Mouse (Mus musculus) 416B (cell line): ENCODE results near the gene Meis1.

Experiments used
- DNase-seq: peaks from one replicate; pipeline ENCODE4 v3.0.0; 2011; ENCODE audit warnings: low read depth

The Meis1 gene

DNA sequence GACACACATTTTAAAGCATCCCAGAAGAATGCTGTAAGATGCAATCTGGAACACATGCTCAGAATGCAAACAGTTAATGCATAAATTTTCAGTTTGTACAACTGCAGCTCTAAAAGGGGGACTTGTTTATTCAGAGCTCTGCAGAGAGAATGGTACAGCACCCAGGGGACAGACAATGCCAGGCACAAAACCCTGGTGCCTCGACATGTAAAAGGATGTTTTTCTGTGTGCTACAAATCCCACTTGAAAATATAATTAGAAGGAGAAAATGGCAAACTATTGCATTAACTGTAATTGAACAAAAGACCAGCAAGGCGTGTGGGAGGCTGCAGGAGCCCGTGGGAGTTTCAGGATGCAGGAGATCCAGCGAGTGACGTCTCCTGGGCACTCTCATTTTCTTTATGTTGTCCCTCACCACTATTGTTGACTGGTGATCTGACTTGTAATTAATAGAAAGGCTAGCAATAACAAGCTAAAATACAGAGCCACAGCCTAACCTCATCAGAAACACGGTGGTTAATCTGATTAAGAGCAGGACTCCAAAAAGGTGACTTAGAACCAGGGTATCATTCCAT, 29.0 kb downstream of the Meis1 start:
- DNase-seq, result no peak

DNA sequence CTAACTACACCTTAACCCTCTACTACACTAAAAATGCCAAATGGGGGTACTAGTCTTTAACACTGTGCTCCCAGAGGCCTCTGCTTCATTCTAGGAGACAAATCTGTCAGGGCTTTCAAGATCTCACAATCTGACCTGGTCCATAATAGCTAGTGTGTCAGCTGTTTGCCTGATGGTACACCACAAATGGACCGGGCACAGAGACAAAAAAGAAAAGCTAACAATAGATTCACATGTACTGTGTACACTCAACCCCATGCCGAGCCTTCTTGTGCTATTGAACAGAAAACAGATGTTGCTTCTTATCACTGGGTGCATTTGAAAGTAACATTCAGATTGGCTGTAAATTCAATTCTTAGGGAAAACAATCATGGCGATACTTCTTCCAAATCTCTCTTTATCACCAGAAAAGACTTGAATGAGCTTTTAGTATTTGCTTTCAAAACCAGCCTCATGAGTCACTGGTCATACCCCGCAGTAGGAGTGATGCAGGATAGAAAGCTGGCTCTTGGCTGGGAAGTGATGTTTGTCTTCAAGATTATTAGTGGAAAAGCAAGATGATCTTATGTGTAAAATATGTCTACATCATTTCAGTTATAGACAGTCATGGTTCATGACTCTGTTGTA, 30.0 kb downstream of the Meis1 start:
- no peak for DNase-seq

DNA sequence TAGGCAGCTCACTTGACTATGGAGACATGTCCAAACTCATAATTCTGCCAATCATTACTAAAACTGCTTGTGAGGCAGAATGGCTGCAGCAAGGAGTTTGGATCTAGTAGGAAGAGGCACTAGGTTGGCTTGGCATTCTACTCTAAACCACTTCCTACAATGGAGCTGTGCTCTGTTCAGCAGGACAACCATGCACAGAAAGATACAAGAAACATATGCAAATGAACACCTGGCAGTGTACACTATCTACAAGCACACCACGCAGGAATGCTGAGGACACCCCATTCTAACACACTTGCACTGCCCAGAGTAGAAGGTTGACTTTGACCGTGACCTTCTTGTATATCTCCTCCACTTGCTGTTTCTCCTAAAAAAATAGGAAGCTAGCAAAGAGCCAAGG, 35.0 kb downstream of the Meis1 start:
- DNase-seq, result no peak

DNA sequence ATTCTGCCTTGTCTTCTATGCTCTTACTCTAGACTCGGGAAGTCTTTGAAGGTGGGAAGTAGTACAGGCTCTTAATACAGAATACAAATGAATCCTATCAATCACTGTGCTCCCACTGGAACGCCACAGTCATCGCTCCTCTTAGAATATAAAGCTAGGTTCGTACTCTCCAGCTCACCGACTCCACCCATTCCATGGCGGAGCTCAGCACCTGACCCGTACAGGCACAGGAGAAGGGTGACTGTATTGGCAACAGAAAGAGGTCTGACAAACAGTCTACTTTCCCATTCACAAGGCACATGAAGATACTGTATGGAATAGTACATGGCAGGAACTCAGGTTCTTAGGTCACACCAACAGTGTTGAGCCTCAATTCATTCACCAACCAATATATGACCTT, 35.5 kb downstream of the Meis1 start:
- no peak for DNase-seq

DNA sequence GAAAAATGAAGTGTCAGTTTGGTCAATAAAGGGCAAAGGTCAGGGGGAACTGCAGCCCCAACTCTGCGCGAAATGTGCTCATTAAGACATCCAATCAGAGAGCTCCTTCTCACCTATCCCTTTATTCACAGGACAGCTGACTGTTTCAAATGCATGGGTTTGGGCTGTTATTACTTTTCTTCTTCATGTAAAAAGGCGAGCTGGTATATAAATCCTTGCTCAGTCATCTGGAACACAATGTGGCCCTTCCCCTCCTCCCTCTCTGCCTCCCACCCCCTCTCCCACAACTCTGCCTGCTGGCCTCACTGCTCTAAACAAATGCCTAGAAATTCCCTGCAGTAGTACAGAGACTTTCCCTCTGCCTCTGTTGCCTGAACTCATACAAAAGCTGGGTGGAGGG, 36.5 kb downstream of the Meis1 start:
- DNase-seq, result no peak

DNA sequence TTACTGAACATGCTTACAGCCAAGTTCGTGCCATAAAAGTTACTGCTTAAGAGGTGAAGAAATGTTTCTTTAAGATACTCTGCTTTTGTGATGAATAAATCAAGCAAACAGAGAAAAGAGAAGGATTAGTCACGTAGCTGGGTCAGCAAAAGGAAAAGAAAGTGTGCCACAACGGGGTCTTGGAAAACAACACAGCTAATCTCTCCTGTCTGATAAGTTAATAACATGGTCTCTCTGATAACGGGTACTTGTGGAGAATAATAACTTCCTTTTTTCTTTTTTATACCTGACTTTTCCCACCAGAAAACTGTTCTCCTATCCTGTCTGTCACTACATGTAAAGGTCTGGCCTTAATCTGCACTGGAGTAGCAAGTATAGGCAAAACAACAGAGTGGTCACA, 37.4 kb downstream of the Meis1 start:
- peak; percentile 71 for DNase-seq

DNA sequence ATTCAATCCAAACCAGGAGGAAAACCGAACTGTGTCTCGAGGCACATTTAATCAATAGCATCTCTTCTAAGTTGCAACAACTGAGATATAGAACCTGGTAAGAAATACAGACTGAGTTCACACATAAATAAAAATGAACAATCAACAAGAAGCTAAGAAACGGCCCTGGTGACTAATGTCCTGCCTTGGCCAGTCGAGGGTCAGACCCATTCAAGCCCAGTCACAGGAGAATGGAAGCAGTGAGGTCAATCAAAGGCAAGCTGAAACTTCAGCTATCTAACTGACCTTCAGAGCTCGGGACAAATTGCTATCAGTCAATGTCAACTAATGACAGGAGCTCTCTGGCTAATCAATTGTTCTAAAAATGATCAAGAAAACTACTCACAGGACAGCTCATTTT, 38.2 kb downstream of the Meis1 start:
- DNase-seq, result no peak

DNA sequence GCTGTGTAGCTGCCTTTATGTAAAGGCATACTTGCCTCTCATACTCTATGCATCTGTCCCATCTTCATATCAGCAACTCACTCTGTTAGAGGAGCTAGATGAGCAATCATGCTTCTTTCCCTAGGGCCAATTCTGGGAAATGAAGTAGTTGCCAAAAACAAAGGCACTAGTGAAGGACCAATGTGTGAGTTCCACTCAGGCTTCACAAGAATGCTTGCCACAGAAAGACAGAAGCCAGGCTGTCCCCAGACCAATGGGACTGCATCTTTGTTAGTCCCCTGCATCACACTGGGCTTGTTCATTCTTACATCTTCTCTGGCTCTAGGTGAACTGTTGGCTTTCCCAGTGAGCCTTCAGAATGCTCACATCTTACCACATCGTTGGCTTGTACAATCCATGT, 43.7 kb downstream of the Meis1 start:
- DNase-seq, result no peak

DNA sequence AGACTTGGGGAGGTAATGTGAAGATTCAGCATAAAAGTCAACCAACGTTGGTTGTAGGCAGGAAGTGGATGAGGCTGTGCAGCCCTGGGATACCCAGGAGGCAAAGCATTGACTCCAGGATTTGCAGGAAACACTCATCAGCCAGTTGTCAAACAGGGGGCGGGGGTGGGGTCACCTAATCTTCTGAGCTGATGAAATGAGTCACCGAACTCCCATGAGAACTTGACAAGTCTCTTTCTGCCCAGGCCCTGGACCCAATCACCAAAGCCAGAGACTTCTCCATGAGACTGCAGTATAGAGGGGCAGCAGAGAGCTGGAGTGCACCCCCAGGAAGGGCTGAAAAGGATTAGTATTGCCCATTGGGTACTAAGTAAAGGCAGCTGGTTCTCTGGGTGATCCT, 45.0 kb downstream of the Meis1 start:
- peak; percentile 81 for DNase-seq

DNA sequence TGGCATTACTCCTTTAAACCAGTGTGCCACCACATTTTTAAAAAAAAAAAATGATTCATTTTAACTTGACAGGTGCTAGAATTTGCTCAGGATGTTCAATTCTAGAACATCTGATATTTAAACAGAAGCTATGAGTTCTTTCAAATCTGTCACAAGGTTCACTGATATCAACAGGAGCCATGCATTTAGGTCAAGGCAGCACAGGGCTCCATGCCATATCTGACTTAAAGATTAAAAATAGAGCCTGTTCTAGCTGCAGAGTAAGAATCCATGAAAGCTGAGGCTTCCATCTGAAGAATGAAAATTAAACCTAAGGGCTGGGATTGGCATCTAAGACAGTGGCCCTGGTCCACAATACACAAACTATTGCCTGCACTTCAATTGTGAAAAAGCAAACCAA, 45.8 kb downstream of the Meis1 start:
- no peak for DNase-seq

DNA sequence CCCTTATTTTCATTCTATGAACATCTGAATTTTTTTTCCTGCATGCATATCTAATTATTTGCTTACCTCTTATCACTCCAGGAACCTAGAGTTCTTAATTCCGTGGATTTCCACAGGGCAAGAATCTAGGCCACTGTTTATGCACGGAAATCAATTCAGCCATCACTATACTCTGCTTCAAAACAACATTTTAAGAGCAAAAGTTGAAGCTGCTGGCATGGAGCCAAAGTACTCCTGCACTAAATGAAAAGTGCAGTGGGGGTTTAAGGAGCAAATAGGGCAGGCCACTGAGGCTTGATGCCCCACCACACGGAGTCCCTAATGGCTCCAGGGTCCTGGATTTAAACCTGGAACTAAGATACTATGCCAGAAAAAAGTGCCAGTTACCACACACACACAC, 47.2 kb downstream of the Meis1 start:
- no peak for DNase-seq

DNA sequence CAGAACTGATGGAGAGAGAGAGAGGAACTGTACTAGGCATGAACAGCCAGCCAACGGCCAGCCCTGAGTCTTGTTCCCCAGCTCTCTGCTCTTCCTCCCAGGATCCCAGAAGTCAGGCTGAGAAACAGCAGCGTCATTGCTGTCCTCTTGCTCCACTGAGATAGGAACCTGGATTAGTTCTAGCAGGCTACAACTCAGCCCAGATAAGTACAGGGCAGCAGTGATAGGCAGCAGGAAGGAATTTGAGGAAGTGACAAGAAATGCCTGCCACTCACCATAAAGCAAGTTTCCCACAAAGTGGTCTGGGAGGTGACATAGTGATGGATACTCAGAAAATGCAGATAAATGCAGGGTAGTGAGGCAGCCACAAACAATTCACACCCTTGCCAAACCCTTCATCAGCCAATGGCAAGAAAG, 48.9 kb downstream of the Meis1 start:
- peak; percentile 94 for DNase-seq

DNA sequence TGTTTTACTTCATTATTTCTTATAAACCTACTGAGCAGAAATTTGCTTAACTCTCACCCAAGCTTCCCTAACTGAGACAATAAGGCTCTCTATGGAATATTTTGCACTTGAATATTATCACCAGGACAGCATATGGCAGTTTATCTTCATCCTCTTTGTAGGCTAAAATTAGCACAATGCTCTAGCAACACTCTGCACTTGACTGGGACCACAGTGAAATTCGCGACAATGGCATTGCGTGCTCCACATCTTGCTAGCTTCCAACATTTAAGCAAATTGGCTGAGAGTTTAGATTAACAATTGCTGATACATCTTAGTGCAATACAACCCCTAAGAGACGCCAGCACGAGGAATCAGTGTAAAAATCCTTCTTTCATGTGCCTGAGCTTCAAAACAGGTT, 54.4 kb downstream of the Meis1 start:
- DNase-seq, result no peak

DNA sequence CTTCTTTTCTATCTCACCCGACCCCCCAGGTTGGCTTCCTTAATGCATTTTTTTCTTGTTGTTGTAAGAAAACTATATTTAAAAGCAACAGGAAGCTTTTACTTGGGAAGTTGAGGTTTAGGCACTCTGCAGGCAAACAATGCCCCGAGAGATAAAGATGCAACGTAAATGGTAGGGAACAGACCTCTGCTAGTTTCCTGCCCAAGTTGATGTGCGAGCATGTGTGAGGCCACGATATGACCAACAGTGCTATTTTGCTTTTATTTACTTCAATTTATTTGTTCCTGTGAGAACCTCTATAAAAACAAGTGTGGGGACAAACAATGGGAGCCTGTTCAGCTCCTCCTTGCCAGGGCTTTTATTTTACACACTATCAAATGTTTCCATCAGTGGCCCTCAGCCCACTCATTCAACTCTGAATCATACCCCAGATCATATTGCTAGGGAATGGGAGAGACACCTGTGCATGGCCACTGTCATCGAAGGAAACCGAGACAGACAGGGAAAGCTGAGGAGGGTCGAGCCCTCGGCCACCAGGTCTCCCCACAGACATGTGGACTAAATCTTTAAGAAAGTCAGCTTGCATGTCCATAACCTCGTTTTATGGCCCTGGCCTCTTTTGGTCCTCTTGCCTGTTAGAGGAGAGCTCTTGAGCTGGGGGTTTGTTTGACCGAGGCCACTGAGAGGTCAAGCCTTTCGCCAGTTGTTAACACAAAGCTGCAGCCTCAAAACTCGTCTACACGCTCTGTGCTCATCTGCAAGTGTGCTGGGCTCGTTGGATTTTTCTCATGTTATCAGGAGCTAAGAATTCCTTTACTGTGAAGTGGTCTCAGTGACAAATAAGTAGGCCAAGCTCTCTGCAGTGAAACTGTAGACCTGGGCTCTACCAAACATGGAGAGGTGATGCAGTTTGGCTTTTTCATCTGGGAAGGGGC, 55.3 kb downstream of the Meis1 start:
- peak; percentile 61 for DNase-seq

DNA sequence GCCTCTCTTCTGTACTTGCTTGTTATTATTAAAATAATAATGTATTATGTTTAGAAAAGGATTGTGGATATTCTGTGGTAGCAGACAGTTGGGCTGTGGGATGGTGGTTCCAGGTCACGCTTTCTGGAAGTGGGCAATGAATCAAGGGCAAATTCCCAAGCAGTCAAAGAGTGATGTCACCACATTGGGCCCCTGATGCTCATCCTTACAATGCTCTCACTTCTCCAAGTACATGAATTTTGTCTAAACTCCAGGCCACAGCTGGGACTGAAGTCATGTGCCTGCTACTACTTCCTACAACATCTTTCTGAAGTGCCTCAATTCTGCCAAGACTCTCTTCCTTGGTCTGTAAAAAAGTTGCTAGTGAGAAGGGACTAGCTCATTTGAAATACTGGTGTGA, 59.3 kb downstream of the Meis1 start:
- no peak for DNase-seq

DNA sequence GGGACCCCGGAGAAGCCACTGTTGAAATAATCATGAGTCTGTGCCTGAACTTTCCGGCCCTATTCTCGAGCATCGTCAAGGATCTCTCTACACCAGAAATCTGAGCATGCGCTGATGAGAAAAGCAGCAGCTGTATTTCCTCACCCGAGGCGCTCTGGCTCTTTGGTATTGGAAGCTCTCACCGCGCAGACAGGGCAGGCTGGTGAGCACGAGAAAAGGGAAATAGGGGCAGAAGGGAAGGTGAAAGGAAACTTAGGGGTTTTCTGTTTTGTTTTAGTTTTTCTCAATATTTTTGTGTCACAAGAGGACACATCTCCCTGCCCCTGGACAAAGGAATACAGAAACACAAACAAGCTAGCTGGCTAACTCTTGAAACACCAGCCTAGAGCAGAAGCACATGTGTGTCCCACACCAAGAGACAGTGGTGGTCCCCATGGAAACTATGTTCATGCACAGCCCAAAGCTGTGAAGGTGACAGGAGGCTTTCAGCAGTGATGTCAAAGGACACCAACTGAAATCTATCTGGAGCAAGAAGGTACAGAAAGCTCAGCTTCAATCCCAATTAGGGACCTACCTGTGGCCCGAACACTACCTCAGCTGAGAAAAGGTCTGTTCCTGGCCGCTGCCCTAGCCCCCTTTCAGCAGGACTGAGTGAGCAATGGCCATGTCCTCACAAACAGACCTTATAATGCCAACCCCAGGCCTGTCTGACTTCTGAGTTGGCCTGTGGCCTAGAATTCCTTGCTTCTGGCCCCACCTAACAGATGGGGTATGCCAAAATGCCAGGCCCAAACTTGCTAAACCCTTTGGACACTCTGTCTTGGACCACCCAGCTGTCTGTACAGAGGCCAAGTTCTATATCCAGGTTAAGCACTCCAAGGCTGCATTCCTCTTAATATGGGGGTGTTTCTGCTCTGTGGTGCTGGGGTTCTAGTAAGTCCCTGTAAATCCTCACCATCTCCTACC, 60.7 kb downstream of the Meis1 start:
- DNase-seq, result no peak

DNA sequence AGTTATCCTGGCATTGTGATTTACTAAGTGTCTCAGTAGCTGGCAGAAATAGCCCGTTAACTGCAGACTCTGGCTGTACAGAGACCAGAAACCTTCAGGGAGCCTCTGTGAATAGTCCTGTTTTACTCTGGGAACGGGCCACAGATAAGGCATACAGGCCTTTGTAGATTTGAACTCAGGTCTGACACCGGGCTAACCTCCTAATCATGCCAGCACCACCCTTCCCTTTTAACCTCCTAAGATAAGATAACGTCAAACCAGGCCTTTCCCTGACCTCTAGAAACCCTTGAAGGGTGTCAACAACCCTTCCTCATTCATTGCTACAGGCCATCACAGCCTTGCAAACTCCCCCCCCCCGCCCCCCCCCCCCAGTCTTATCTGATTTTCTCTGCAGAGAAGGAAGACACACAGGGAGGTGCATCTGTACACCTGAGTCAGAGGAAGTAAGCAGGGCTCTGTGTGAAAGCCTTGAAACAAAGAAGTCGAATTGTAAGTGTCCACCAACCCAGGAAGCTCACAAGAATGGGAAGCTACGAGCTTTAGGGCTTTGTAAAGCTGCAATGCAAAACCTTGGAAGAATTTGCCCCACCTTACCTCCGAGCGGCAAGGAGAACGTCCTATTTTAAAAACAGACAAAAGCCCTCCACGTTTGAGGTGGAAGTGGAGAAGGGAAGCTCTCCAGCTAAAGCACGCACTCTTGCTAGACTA, 61.5 kb downstream of the Meis1 start:
- DNase-seq, result peak; percentile 38

DNA sequence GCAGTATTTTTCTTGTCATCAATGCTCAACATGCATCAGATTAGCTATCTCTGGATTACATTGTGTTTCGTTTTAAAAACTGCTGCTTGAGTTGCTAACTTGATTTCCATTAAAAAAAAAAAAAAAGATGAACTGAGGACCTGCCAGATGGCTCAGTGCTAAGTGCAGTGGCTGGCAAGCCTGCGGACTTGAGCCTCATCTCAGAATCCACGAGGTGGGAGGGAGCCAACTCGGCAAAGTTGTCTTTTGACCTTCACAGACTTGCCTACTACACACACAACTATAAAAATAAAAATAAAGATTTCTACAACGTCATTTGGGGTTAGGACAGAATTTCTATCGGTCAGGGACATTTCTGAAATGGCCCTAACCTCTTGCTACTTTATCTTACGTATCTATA, 62.8 kb downstream of the Meis1 start:
- DNase-seq, result no peak

DNA sequence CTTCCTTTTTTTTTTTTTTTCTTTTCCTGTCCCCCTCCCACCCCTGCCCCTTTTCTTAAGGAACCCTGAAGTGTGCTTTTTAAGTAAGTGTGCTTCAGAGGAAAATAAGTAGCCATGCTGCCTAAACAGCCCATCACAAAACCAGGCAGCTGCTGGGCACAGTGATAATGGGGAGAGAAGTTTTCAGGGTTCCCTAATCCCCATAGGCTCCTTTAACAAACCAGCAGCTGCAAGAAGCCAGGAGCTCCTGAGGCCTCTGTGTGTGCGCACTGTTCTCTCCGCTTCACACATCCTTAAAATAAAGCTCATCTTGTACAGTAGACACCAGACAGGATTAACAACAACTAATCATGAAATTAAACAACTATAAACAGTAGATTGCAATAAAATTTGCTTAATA, 63.9 kb downstream of the Meis1 start:
- no peak for DNase-seq

DNA sequence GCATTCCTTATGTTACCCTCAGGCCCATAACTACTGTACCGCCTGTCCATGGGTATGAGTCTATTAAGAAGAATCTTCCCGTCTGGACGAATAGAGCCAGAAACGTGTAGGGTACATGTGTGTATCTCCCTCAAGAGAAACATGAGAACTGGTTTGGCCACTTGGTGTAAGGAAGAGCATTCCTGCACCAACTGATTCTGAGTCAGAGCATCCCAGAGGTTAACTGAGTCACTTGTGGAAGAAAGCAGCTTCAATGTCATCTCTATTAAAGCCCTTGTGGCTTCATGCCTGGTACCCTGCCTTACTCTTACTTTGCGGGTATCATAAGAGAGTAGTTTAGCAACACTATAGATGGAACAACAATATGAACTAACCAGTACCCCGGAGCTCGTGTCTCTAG, 64.9 kb downstream of the Meis1 start:
- DNase-seq, result no peak

DNA sequence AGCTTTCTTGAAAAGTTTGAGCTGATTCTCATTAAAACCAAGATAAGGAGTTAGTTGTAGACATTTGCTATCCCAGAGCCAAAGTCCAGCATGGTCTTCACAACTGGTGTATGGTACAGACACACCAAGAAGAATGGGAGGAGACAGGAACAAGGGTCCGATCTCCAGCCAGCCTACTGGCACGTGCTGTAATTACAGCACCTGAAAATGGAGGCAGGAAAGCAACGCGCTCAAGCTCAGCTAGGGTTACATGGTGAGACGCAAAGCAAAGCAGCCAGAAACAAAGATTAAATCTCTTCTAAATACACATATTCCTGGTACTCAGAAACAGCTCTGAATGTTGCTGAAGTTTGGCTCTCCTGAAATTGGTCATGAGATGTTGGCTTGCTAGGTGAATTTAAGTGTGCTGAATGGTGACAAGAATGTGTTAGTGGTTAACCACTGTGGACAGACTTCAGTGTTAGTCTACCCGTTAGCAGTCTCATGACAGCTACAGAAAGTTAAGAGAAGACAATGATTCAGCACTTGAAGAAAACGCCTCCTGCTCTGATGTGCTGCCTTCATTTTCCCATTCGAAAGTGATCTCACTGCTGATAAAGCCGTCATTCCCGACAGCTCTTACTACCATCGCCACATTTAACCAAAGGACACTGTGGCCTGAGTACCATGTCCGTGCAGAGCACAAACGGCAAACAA, 70.0 kb downstream of the Meis1 start:
- peak; percentile 85 for DNase-seq
